Mouse (Mus musculus) heart, postnatal 14 days (tissue): ENCODE measurements at regions not wholly inside any gene's neighbourhood (a gene's known extent, or its start where the extent isn't known, plus 50 kb on each side); places are given as distances from the start of the nearest gene placed in this dataset.

ENCODE experiments used
- DNase-seq, 2 experiments: peaks; one replicate each; pipeline ENCODE4 v3.0.0; 2021 to 2022
- intact Hi-C: fragments of 180-260 bp; cut with DNase I; formaldehyde crosslinking; loops from one replicate; pipeline ENCODE4 v1.15.1; 2025

DNA sequence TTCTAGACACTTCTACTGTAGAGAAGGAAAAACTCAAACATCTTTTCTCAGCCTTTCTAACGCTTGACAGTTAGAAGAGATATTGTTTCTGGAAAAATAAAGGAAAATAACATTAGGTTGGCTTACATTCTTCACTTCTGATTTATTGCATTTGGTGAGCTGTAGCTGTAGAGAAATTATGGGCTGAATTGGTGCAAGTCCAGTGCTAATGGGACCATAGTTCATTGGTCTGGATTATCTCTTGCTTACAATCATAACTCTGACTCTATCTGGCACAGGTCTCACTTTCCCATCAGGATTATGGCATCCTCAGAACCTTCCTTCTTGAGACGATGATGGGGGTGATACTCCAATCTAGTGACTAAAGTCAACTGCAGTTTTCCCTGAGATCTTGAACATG, 937.7 kb upstream of the Lcorl start:
- no peak for DNase-seq

DNA sequence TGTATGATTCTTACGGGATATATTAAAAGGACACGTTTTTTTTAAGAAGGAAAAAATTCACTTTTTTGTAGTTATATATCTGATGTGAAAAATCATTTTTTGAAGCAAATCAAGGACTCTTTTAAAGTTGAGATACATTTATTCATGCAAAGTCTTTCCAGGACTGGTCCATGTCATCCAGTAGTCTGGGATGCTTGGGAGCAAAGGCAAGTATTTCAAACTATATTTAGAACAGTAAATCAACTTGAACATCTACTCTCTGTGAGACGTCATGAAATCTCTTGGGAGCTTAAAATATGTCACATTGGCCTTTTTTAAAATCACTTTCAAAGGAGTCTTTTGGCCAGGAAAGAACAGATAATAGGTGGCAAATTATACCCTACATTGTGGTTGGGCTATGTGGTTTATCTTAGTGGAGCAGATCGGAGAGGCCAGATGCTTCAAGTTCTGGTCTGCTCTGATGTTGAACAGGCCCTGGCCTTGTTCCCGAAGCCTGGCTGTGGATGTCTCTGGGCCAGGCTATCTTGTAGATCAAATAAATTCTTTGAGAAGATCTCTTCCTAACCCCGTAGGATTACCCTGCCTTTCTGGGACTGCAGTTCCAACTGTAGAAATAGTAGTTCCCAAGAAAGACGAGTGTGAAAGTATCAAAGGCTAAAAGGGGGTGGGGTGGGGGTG, 936.8 kb upstream of the Lcorl start:
- no peak for DNase-seq
- intact Hi-C loops: no loop called here

More for the DNA sequence above, 937.7 kb upstream of the Lcorl start:
- intact Hi-C loops: no loop called here

DNA sequence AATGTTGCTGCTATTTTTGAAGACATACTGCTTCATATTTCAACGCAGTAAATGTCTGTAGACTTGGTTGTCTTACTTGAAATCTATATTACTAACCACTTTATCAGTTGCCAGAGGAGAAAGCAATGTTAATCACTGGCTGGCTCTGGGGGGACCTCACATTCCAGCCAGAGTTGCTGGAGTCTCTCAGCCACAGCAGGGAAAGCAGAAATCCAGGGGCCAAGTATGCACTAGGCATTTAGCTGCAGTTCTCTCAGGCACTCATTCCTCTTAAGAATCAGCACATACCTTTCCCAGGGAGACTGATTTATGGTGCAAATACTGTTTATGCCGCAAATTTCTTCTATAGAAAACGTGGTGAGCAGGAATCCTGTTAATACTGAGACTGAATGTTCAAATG, 933.6 kb upstream of the Lcorl start:
- intact Hi-C loops: no loop called here
- DNase-seq: no peak

DNA sequence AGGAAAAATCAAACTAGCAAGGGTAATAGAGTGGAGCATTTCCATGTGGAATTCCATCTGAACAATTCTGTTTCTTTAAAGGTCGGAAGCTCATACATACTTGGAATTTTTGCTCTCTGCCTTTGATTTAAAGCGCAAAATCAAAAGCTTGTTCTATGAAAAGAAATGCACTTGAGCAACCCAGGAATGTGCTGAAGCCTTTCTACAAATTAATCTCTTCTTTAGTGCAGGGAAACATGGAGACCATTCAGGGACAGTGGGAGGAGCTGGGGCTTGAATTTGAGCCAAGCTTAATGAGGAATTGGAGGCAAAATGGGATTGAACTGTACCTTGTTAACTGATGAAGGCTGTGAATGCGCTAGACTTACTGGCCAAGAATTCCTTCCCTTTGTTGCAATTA, 933.1 kb upstream of the Lcorl start:
- DNase-seq: no peak
- intact Hi-C loops: no loop called here

DNA sequence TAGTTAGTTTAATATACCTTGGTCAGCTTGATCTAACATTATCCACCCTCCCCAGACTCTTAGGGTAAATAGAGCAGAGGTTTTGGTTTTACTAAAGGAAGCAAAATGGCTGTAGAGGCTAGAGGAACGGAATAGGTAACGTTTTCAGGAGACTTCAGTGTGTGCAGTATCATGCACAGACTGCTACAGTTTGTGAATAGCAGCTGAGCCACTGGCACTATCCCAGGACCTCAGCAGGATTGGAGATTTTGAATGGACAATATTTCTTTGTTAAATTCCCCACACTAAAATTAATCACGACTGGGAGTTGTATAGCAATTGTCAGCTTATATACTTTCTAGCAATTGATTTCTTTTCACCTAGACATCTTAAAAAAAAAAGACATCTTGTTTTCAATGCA, 929.7 kb upstream of the Lcorl start:
- intact Hi-C loops: no loop called here

DNA sequence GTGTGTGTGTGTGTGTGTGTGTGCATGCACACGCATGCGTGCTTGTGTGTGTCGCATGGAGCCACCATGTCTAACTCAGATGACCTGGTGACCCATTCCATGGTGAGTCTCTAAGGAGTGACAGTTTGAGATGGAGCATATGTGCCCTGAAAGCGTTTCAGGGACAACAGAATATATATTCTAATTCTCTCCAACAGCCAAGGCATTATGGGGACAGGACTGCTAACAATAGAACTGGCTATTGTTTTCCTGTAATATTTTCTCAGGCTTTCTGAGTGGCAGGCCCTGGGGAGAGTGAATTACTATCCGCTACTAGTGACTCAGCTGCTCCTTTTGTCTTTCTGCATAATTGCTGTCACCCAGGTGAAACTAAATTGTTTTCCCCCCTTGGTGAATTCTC, 898.7 kb upstream of the Lcorl start:
- intact Hi-C loops: no loop called here
- DNase-seq: no peak

More for the DNA sequence above, 929.7 kb upstream of the Lcorl start:
- DNase-seq: no peak

DNA sequence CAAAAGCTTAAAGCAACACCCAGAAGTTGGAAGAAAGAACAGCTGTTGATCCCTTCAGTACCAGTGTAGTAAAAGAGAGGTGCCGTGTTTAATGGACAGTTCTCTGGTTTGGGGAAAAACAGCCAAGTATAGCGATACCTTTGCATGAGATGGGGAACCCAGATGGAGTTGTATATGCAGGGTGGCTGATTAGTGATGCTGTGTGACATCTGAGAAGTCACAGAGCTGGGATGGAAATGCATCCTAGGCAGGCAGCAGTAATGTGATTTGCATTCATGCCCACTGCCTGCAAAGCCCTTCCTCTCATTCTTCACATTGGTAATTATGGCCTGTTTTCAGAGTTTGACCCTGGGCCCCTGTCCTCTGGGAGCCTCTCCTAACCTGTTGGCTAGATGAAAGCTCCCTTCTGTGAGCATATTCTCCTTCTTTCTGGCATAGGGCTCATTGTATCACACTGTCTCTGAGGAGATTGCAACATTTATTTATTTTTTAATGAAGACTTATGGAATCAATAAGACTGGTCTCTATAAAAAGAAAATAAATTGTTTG, 882.7 kb upstream of the Lcorl start:
- intact Hi-C loops: no loop called here
- DNase-seq: no peak

DNA sequence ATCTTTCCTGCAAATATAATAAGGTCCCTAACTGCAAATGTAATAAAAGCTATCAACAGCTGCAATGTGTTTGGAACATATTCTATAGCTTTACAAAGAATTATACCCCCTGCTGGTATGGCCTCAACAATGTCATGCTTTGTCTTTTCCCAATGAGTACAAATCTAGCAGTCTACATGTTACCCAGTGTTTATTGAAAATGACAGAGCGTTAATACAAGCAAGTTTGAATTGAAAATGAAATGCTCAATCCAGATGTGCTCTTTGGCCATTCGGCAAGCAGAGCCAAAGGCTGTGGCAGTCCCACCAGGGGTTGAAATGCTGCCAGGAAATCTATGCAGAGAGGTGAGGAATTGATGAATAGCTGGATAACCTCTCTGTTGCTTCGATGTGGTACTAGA, 875.1 kb upstream of the Lcorl start:
- no peak for DNase-seq
- intact Hi-C loops: no loop called here

DNA sequence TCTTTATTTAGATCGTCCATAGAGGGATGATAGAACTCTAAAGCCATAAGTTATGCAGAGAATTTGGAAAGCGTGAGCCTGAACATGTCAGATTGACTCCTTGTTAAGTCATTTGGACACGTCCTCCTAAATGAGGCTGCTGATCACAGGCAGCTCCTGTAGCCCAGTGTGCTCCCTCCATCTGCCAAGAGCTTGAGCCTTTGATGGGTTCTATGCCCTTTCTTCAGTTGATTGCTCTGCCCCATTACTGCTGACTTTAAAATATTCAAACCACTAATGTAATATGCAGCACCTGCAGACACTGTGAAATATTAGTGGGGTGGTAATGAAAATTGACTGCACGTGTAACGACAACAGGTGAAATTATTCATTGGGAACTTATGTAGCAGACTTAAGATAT, 874.6 kb upstream of the Lcorl start:
- intact Hi-C loops: no loop called here
- no peak for DNase-seq

DNA sequence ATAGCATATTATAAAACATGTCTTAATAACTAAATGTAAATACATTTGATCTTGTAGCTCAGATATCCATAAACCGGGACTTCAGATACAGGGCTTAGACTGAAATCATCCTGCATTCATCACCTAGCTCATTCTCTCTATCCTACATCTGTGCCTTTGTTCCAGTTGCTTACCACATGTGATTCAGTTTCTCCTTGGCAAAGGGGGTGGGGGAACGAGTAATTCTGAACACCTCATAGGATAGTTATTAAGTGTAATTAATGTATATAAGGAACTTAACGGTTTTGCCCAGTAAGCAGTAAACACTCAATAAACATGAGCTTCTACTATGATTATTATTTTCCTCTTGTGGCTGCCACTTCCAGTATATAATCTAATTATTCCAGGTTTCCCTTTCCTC, 873.9 kb upstream of the Lcorl start:
- intact Hi-C loops: no loop called here
- DNase-seq: no peak

DNA sequence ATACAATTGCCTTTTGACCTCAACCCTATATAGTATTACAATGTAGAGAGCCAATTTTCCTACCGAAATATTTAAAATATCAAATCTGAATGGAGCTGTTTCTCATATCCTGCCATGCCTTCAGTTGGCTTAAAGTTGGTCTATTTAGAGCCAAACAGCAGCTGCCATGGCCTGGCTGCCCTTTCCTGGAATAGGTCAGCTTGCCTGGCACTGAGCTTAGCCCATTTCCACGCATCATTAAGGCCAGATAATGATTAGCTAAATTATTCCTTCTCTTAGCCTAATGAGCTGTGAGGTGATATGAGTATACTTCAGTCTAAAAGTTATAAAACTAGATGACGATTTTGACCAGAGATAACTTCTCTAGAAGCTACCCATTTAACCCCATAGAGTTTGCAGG, 852.2 kb upstream of the Lcorl start:
- intact Hi-C loops: no loop called here
- DNase-seq: no peak

DNA sequence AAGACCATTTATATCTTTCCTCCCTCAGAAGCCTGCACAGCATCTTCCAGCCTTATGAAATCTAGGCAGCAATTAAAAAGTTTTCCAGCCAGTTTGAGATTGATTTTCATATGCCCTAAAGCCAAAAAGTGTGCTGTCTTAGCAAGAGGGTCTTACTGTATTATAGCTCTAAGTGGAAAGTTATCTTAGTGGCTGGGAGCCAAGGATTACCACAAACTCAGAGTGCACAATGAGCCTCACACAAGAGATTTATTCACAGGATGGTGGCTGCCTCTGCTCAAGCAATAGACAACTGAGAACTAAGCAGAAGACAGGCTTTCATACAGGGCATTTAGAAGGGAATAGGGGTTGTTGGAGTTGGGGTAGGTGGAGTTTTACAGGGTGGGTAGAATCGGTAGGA, 850.4 kb upstream of the Lcorl start:
- no peak for DNase-seq
- intact Hi-C loops: no loop called here

DNA sequence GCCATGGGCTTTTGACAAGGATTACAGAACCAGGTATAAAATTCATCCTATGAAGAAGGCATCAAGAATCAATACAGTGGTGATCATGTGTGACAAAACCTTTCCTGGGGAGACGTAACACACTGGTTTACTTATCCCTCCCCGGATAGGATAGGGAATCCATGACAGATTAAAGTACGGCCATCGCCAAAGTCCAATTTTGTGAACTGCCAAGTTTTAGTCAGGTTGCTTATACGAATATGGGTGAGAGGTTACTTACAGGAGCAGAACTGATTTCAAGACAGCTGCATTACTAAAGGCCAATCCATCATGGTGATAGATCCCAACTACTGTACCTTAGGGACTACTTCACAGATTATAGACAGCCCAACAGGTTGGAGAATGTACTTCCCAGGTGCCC, 849.6 kb upstream of the Lcorl start:
- no peak for DNase-seq
- intact Hi-C loops: no loop called here

DNA sequence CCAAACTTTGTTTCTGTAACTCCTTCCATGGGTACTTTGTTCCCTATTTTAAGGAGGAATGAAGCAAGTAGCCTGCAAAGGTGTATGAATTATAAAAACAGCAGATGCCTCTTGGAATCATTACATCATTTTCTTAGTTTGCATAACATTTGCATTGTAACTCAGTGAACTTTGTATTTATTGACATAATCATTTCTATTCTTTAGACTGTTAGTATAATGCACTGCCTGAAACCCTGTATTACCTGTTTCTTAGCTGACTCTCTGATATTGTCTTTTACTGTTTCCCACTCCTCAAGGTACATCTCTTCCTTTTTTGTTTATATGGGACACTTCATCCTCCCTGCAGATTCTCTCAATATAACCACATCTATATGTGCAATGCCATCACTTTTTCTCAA, 820.6 kb upstream of the Lcorl start:
- intact Hi-C loops: no loop called here
- DNase-seq: no peak

DNA sequence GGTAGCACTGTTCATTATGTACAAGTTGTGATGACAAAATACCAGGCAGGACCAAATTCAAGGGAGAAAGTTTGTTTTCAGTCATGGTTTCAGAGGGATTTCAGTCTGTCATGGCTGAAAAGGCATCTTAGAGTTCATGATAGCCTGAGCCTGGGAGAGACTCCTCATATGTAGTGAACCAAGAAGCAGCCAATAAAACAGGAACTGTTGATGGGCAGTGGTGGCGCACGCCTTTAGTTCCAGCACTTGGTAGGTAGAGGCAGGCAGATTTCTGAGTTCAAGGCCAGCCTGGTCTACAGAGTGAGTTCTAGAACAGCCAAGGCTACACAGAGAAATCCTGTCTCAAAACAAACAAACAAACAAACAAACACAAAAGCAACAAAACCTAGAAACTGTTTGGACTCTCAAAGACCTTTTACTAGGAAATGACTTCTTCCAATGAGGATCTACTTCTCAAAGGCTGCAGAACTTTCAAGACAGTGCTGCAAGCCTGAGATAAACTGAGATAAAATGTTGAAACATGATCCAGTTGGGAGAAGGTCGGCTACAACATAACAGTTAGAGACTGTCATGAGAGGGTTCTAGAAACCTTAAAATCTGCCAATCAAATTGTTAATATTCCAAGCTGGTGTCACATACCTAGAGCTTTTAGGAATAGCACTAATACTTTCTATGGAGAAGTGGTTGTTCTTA, 817.5 kb upstream of the Lcorl start:
- DNase-seq: no peak
- intact Hi-C loops: no loop called here

DNA sequence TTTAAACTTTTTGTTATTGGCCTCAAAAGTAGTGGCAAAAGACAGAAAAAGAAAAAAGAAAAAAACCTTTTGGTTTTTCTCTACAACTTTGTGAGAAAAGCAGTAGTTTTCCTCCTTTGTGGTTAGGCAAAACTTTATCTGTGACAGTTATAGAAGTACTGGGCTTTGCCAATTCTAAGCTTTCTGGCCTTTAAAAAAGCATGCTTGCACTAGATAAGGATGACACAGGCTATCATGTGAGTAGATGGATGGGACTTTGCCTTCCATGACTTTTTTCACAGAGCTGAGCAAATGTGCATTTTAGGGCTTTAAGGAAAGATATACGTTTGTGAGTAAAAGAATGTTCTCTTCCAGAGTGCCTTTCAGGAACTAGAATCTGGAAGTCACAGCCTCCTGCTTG, 816.0 kb upstream of the Lcorl start:
- DNase-seq: no peak
- intact Hi-C loops: no loop called here

DNA sequence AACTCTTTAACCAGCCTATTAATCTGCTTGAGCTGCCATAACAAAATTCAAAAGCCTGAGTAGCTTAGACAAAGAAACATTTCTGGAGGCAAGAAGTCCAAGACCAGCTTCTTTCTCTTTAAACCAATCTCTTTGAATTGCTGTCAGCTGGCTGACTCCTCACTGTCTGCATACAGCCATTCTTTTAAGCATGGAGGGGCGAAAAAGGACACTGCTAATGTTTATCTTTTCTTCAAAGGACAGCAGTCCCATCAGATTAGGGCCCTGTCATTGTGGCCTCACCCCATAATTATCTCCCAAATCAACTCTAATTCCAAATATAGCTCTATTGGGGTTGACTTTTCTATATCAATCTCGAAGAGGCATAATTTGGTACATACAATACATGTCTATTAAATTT, 813.1 kb upstream of the Lcorl start:
- intact Hi-C loops: no loop called here
- no peak for DNase-seq

DNA sequence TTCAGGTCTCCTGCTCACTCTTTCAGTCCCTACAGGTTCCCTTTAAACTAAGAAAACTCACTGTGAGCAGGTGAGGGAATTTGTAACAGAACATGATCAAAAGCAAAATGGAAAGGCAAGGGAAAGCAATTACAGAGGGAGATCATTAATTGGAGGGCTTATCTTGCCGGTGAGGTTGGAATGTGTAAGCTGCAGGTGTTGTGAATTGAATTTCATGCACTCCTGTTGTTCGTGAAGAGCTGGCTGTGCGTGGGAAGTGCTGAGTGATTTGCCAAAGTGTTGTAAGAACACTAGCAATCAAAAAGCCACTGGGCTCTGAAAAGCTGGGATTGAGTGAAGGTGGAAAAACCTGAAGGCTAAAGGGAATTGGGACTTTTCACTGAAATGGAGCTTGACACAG, 808.8 kb upstream of the Lcorl start:
- DNase-seq: no peak
- intact Hi-C loops: no loop called here

DNA sequence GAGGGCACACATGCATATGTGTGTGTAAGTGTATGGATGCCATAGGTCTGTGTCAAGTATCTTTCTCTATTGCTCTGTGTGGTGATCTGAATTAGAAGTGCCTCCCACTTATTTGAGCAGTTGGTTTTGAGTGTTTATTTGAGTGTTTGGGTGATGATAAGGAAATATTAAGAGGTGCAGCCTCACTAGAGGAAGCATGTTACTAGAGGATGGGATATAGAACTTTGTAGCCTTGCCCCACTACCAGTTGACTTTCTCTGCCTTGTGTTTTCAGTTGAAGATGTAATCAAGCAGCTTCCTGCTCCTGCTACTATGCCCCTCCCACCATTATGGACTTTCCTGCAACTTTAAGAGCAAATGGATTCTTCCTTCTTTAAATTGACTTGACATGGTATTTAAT, 799.6 kb upstream of the Lcorl start:
- no peak for DNase-seq
- intact Hi-C loops: no loop called here

DNA sequence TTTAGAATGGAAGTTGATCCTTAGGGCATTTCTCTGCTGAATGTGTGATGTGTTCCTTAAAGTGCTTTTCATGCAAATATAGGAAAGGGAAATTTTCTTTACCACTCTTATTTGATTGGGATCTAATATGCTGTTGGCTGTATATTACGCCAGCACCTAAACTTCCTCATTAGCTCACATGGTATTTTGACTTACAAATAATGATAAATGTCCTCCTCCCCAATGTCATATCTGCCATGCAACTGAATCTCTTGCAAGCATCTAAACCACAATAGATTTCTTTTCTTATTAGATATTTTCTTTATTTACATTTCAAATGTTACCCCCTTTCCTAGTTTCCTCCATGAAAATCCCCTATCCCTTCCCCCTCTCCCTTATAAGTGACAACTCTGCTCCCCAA, 796.8 kb upstream of the Lcorl start:
- no peak for DNase-seq
- intact Hi-C loops: no loop called here

DNA sequence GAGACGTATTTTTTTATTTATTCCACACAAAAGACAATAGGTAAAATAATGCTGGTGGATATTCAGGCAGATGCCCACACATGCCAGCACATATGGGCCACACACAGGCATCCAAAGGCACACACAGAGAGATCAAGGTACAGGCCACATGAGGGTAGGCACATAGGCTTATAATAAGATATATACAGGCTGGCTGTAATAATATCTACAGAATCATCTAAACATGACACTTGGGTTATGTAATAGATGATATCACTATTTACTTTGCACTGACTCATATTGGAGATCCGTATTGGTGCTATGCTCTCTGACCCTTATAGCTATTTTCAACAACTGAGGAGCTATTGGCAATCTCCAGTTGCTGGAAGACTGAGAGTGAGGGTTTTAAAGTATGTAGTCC, 785.6 kb upstream of the Lcorl start:
- intact Hi-C loops: no loop called here
- DNase-seq: no peak

DNA sequence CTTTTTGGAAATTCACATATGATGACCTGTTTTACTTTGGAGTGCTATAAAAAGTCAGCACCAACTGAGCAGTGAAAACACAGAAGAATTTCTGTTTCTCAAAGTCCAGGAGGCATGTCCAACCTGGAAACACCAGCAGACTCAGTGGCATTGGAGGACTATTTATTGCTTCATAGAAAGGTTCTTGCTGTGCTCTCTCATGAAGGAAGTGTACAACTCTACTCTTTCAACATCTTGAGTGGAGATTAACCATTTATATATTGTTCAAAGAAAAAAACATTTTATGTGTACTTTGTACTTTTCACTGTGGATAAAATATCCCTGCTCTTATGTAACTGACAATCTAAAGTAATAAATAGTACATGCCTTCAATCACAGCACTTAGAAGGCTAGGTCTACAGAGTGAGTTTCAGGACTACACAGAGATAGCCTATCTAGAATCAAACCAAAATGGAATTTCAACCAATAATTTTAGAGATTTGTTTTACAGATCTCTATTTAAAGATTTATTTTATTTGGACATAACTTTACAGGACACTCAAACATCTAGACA, 777.8 kb upstream of the Lcorl start:
- intact Hi-C loops: no loop called here
- no peak for DNase-seq
